In the genomic region with DNA sequence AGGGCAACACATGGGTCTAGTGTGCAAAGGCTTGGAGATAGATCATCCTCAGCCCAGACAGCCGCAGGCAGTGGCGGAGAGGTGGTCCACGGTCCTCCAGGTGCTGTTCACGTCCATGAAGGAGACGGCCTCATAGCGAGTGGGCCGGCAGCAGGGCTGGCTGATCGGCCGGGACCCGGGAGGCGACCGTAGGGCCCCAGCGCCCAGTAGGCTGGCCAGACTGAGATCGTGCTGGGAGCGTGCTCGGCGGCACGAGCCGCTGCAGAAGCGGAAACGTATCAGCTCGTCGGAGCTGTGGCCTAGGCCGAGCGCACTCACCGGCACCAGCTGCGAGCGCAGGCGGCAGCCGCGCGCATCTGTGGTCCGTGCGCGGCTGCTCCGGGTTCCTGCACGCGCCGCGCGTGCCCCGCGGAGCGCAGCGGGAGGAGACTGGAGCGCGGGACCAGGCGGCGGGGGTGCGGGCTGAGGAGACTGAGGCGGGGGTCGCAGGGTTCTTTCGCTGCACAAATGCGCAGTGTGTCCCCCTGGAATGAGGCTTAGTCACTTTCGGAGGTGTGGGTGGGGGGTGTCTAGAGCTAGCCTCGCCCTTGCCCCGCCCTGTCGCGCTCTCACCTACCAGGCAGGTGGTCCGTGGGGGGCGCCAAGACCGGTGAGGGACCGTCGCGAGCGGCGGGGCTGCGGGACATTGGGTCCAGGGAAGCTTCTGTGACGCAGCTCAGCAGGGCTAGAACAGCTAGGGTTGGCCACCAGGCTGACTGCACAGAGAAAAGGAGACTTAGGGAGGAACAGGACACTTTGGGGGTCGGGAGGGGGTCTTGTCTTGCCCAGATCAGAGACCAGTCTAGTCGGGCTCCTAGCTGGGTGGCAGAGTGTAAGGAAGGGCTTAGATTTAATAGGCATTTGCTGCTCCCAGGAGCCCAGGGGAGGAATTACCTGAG, we compare ENCODE assay signal across 1 mouse cellular context.
TF ChIP-seq lines count a peak whose summit lies in the region.

No protein-coding gene starts in this region.

TF ChIP-seq in ES-E14, 5 proteins besides CTCF, POLR2A, EP300 and RAD21:
- TF ChIP-seq ZNF384 (IDR thresholded peaks at IDR 0.05; ENCODE audit: low read depth, low read length) (no peak), ZC3H11A (IDR thresholded peaks at IDR 0.05; ENCODE audit: borderline replicate concordance, low read depth, low read length) (no peak), MAFK (IDR thresholded peaks at IDR 0.05; ENCODE audit: insufficient read depth, low read depth, low read length) (no peak), HCFC1 (IDR thresholded peaks at IDR 0.05; ENCODE audit: borderline replicate concordance, insufficient read depth, low read length) (no peak), CHD2 (IDR thresholded peaks at IDR 0.05; ENCODE audit: low read depth, low read length) (no peak)
